Comparison of ENCODE assay signal across 11 mouse cellular contexts in the genomic region with DNA sequence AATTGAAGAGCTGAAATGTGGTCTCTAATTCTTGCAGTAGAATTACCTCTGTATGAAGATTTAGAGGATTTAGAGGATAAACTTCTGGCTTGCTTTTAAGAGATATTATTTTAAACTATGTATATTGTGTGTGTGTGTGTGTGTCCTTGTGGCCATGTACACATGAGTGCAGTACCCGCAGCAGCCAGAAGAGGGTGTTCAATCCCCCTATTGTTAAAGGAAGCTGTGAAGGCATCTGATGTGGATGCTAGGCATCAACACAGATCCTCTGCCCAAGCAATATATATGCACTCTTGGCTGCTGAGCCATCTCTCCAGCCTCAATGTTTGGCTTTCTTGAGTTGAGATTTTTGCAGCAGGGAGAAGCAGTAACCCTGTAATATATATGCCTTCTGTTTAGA.
DNase-seq lines count a peak whose midpoint lies in the region; ATAC-seq and TF ChIP-seq lines count a peak whose summit lies in the region.
"Had no signal": no experiment of that assay in that cellular context is flagged by ENCODE, and none has a peak within 500 bp of the region (broad histone marks: within the 10 kb centered on the region; RNA-seq: fewer than 3 reads in every experiment).

No protein-coding gene starts in this region.

- no peaks in the 10 kb centered on the region for H3K36me3 ChIP-seq in forebrain, embryonic 16.5 days (ENCODE audit: control insufficient read depth, insufficient read depth)
- H3K36me3 ChIP-seq: heart, embryonic 15.5 days; liver, embryonic 13.5 days had no signal

- peak; percentile 31; the same call in 1 of the 2 replicates for TF ChIP-seq CTCF in bone marrow, adult 2 months (IDR thresholded peaks at IDR 0.05; ENCODE audit: control insufficient read depth, insufficient read depth, low read length)

- no peak overlapping the region for H3K4me2 ChIP-seq in forebrain, embryonic 16.5 days (ENCODE audit: low read length)
- H3K4me2 ChIP-seq: forebrain, embryonic 13.5 days; heart, embryonic 15.5 days; liver, embryonic 13.5 days had no signal

- ATAC-seq in forebrain, embryonic 16.5 days, result no peak
- ATAC-seq: forebrain, embryonic 13.5 days had no signal

- no peaks in the 10 kb centered on the region; the same call in 1 of the 2 replicates for H3K4me1 ChIP-seq in bone marrow, adult 2 months (ENCODE audit: control insufficient read depth, insufficient read depth, low read length)
- no peaks in the 10 kb centered on the region for H3K4me1 ChIP-seq in forebrain, embryonic 16.5 days (replicated peaks; ENCODE audit: control insufficient read depth, insufficient read depth, low read length)
- H3K4me1 ChIP-seq: heart, embryonic 15.5 days; liver, embryonic 13.5 days had no signal

- no peaks in the 10 kb centered on the region for H3K27me3 ChIP-seq in forebrain, embryonic 16.5 days (replicated peaks; ENCODE audit: control insufficient read depth, insufficient read depth, low read length)
- H3K27me3 ChIP-seq: forebrain, embryonic 13.5 days; heart, embryonic 15.5 days; liver, embryonic 13.5 days had no signal

- no peak overlapping the region for H3K9ac ChIP-seq in forebrain, embryonic 16.5 days (replicated peaks; ENCODE audit: low read depth, low read length)
- H3K9ac ChIP-seq: forebrain, embryonic 13.5 days; heart, embryonic 15.5 days; liver, embryonic 13.5 days had no signal

- no peaks in the 10 kb centered on the region for H3K9me3 ChIP-seq in forebrain, embryonic 16.5 days (ENCODE audit: control insufficient read depth, low read length)
- H3K9me3 ChIP-seq: heart, embryonic 15.5 days; liver, embryonic 13.5 days had no signal

- TF ChIP-seq POLR2A in bone marrow, adult 2 months (IDR thresholded peaks at IDR 0.05; ENCODE audit: borderline replicate concordance, control insufficient read depth, low read depth, low read length), result no peak

- peak; percentile 20 for DNase-seq in kidney, adult 9 months
- no peak for DNase-seq in kidney, postnatal 14 days
- DNase-seq in testis, postnatal 10 days (ENCODE audit: low spot score), result peak; percentile 63
- no peak for DNase-seq in testis, postnatal 14 days (ENCODE audit: low spot score)
- peak; percentile 80 for DNase-seq in thymus, postnatal 4 days
- DNase-seq in layer of hippocampus, postnatal 14 days (ENCODE audit: low spot score in 2 of 2), result no peak
- DNase-seq: liver, embryonic 13.5 days had no signal

- 82% methylated on average over 1 of the region's 1 CpGs for WGBS in bone marrow, adult 2 months
- 100% methylated on average over 1 of the region's 1 CpGs for WGBS in forebrain, embryonic 16.5 days

- H3K4me3 ChIP-seq in bone marrow, adult 2 months (replicated peaks; ENCODE audit: control insufficient read depth, low read depth, low read length), result no peak overlapping the region
- H3K4me3 ChIP-seq in forebrain, embryonic 16.5 days (replicated peaks; ENCODE audit: low read length), result no peak overlapping the region
- H3K4me3 ChIP-seq: forebrain, embryonic 13.5 days; heart, embryonic 15.5 days; liver, embryonic 13.5 days had no signal

- H3K27ac ChIP-seq in bone marrow, adult 2 months (ENCODE audit: control insufficient read depth, insufficient read depth, low read depth, low read length, poor library complexity), result no peak overlapping the region
- H3K27ac ChIP-seq in forebrain, embryonic 16.5 days (ENCODE audit: low read length), result no peak overlapping the region
- H3K27ac ChIP-seq: forebrain, embryonic 13.5 days; heart, embryonic 15.5 days; liver, embryonic 13.5 days had no signal

Comparison
In these comparisons a context has a peak if more than half of its experiments do, and no peak if none do; other contexts are left out.
1. DNase-seq: peak in kidney, adult 9 months (single experiment), testis, postnatal 10 days (single experiment) and thymus, postnatal 4 days (single experiment); none in kidney, postnatal 14 days (single experiment), testis, postnatal 14 days (single experiment) and layer of hippocampus, postnatal 14 days (0 of 2).